Mouse (Mus musculus): ENCODE results near the gene Polr3c.
"Not testable (repeated sequence)": the region's sequence is repeated elsewhere in the genome, so short reads cannot be mapped to it uniquely, and the experiment has no call there.

Gene Polr3c

DNA sequence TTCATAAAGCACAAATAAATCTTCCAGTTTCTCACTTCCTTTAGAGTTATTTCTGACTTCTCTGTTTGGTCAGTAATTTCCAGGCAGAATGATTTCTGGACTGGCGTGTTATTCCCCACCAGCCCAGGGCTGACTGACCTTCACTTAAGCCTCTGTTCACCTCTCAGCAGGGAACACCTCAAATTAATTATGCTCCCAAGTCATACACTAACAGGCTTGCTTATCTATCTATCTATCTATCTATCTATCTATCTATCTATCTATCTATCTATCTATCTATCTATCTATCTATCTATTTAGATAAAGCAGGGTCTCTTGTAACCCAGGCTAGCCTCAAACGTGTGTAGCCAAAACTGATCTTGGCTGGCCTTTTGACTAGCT is 18.8 kb downstream of the Polr3c start:
- in situ Hi-C loops (cut with MboI, MseI), result no loop called here

DNA sequence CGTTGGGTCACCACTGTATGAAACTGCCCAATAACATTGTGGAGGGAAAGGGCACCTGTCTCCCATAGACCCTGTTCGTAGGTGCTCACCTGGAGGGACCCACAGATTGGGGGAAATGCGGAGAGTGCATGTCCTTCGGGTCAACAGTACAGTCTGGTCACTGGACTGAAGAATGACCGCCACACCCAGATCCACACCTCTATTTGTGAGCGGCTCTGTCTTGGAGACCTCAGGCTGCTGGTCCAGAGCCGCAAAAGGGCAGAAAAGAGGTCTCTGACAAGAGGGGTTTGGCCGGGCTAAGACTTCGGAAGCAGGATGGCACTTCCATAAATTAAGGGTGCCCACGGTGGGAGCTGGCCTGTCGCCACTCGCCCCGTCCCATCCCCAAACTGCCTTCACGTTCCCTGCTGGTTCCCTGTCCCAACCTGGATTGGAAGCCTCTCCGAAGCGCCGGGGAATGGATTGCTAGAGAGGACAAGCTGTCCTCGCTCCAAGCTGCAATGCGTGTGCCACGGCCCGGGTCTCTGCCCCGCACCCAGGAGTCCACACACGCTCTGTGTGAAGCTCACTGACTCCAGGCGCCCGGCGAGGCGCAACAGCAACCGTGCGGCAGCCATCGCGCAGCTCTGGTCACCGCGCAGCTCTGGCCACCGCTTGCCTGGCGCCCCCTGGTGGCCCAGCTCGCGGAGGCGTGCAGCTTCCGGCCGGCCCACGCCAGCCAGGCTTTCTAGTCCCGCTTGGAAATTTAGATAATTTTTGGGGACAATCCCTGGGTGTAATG is 19.3 kb downstream of the Polr3c start, which contains the start of gene Nudt17:
Gene Nudt17, minus strand, starts transcription at position 660 of the 781 bp plus-strand sequence.
- in situ Hi-C loops (cut with MboI, MseI), result no loop called here

DNA sequence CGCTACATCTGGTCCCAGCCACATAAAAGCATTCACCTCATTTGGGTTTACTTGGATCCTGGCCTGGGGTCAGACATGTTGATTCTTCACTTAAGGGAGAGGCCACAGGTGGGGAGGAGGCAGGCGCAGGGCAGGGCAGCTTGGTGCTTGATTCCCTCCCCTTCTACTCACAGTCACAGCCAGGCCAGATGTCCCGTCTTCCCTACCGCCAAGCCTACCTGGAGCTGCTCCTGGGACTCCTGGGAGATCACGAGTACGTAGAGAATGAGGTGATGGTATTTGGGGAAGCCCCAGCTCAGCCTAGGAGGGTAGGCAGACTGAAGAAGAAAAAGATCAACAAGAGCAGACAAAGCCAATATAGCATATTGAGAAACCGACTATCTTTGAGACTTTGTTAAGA is 20.4 kb downstream of the Polr3c start:
- in situ Hi-C loops (cut with MboI, MseI), result no loop called here

DNA sequence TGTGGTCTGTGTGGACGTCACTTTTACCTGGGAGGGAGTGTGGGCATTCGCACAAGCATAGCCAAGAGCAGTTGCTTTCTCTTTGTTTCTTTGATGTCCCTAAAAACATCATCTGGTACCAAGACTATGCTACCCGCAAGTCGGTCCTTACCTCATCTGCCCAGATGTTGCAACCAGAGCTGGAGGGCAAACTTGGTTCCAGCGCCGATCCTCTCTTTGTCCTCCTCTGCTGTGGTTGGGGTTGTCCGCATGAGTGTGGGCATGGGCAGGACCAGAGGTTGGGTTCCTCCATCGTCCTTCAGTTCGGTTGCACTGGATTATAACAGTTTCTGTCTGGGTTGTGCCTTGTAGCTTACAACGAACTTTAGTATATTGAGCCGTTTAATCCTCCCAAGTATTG is 21.2 kb downstream of the Polr3c start:
- in situ Hi-C loops (cut with MboI, MseI), result no loop called here

DNA sequence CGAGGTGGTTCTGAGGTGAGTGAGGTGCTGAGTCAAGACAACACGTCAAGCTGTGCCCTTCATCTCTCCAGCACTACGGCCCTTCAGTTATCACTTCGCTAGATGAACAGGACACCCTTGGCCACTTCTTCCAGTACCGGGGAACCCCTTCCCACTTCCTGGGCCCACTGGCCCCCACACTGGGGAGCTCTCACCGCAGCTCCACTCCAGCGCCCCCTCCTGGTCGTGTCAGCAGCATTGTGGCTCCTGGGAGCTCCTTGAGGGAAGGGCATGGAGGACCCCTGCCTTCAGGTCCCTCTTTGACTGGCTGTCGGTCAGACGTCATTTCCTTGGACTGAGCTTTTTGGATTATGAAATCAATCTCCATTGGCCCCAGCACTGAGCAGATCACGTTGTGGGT is 22.6 kb downstream of the Polr3c start:
- in situ Hi-C loops (cut with MboI, MseI), result loop anchor here (5.0 kb wide), 1 partner anchor 58 kb away; no protein-coding TSS in a partner anchor

DNA sequence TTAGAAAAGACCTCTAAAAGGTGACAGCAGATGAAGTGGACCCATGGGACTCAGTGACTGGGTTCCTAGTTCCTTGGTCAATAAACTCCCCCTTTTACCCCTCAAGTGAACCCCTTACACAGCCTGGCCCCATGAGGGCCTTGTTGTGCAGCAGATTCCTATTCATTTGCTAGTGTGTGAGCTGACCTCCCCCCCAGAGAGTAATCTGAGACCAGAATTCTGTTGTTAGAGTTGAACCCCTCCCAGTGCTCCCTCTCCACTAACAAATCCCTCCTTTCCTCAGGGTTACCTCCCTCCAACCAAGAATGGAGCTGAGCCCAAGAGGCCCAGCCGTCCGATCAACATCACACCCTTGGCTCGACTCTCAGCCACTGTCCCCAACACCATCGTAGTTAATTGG is 26.4 kb downstream of the Polr3c start:
- in situ Hi-C loops (cut with MboI, MseI), result loop anchor here (5.0 kb wide), 1 partner anchor 61 kb away; no protein-coding TSS in a partner anchor

DNA sequence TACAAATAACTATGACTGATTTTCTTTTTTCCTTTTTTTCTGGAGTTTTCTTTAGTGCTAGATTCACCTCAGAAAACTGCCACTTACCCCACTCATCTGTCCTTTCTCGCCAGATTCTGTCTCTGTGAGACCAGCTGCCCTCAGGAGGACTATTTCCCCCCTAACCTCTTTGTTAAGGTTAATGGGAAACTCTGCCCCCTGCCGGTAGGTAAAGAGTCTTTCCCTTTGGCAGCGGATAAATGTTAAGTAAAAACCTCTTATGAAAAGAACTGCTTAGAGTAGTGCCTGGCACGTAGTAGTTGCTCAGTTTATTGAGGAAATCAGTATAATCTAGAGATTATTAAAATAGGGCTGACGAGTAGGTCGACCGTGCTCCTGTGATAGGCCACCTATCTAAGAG is 27.1 kb downstream of the Polr3c start:
- in situ Hi-C loops (cut with MboI, MseI), result loop anchor here (5.0 kb wide), 1 partner anchor 62 kb away; no protein-coding TSS in a partner anchor

DNA sequence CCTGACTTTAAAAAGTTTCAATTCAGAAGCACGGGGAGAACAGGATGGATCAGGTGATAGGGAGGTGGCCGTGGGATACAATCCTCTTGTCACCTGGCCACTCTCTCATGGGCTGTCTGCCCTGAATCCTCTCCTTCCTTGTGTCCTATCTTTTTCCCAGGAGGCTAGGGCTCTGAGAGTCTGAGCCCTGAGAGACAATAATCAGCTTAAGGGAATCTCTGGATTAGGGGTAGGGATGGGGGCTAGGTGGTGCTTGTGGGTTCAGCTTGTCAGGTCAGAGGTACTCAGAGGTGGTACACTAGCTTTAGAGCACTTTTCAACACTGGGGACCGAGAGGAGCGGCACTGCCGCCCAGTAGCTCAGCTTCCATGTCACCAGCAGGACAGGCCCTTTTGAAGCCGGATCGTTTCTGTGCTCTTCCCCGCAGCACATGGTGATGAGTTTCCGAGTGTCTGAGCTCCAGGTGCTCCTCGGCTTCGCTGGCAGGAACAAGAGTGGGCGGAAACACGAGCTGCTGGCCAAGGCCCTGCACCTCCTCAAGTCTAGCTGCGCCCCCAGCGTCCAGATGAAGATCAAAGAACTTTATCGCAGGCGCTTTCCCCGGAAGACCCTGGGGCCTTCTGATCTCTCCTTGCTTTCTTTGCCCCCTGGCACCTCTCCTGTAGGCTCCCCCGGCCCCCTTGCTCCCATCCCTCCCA is 28.3 kb downstream of the Polr3c start:
- in situ Hi-C loops (cut with MboI, MseI), result no loop called here

DNA sequence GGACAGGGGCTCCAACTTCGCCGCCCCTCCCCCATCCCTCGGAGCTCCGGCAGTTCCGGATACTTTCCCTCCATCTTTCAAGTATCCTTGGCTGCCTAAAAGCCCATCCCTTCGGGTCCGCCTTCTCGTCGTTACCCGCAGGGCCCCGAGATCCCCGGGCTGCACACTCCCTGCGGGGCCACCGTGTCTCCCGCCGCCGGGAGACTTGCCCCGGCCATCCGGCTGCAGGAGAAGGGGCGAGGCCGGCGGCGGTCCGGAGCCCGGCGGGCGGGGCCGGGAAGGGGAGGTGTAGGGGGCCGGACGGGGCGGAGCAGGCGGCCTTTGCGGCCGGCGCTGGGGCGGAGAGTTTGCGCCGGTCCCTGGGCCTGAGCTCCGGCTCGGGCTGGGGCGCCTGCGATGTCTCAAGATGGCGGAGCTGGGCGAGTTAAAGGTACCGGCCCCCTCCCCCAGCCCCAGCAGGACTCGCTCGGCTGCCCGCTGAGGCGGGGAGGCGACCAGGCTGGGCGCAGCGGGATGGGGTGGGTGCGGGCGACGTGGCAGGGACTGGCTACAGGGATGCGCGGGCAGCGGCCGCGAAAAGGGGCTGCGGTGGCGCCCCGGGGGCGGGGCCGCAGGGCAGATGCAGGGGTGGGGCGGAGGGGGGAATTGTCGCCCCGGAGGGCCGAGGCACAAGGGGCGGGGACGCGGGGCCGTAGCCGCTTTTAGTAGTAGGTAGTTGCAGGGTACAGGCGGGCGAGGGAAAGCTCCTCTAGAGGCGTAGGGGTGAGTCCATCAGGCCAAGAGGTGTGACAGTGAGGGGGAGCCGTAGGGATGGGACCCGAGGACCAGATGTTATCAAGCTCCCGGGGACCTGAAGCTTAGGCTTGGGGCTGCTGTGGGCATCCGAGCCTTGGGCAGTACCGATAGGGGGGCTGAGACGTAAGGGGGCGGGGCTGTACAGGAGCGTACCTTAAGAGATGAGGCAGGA is 30.4 kb downstream of the Polr3c start:
- in situ Hi-C loops (cut with MboI, MseI), result no loop called here

DNA sequence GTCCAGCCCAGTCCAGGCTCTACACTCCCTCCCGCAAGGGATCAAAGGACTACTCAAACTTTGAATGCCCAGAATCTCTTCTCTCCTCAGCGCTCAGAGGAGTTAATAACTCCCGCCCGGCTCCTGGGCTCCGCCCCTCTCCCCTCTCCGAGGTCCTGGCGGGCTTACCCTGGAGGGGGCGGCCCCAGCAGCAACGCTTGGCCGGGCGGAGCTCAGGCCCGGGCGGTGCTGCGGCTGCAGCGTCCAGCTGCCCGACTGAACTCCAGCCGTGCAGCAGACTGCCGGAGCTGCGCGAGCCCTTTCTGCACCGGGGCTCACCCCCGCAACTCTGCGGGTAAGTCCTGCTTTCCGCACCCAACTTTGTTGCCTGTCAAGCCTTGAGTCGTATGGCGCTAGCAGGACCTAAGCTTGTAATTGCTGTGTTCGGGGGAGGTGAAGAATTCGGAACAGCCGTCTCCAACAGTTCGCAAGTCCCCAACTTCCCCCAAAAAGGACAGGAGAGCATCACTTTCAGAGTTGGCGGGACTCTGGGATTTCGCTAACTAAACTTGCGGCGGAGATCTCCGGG is 31.1 kb downstream of the Polr3c start, which contains the start of gene Pias3:
Gene Pias3, plus strand, starts transcription at position 187 of the 568 bp plus-strand sequence.
- in situ Hi-C loops (cut with MboI, MseI), result no loop called here

DNA sequence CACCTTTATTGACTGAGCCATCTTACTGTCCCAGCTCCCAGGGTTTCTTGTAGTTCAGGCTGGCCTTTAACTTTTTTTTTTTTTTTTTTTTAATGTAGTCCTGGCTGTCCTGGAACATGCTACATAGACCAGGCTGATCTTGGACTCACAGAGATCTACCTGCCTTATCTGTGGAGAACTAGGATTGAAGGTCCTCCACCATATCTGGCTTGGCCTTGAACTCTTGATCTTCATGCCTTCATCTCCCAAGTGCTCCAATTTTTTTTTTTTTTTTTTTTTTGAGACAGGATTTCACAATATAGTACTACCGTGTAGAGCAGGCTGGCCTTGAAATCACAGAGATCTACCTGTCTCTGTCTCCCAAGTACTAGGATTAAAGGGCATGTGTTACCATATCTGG is 33.8 kb downstream of the Polr3c start:
- in situ Hi-C loops (cut with MboI, MseI), result no loop called here

DNA sequence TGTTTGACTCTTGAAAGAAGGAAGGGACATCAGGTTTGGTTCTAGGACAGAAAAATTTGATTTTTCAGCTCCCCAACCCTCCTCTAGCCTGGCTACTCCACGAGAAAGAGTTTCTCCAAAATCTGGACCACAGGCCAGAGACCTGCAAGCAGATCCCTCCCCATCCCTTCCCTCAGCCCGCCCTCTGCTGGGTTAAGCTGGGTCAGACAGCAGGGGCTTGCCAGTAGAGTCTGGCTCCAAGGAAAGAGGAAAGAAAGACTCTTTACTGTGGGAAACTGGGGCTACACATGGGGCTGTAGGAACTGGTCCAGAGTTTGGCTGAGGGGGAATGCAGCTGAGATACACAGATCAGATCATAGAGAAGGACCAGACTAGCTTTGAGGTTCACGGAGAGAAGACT is 34.9 kb downstream of the Polr3c start:
- in situ Hi-C loops (cut with MboI, MseI), result no loop called here

DNA sequence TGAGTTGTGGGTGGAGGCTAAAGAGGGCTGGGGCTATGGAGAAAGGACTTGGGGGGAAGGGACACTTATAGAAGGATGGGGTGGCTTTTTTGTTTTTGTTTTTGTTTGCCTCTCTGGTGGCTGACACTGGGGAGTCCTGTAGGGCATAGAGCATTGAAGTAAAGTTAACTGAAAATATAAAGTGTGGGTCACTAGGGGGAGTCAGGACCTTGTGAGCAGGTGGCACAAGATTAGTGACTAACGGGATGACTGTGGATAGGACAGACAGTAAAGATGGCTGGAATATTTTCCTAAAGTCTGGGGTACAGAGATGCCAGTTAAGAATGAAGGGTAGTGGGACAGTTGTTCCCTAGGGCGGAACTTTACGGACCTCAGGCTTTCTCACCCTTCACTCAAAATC is 37.1 kb downstream of the Polr3c start:
- in situ Hi-C loops (cut with MboI, MseI), result no loop called here

DNA sequence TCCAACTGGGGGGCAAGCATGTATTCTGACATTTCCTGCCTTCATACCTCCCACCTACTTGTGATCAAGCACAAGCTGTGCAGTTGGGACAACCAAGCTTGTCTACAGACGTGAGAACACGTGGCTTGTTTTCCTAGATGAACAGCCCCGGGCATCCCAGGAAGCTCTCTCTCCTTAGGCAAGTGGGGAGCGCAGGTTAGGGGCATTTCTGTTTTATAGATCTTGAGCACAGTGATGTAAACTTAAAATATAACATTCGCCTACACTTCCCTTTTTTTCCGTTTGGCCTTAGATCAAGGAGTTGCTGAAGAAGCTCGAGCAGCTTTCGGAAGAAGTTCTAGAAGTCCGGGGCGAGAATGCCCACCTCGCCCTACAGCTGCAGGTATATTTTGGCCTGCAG is 38.6 kb downstream of the Polr3c start:
- in situ Hi-C loops (cut with MboI, MseI), result no loop called here

DNA sequence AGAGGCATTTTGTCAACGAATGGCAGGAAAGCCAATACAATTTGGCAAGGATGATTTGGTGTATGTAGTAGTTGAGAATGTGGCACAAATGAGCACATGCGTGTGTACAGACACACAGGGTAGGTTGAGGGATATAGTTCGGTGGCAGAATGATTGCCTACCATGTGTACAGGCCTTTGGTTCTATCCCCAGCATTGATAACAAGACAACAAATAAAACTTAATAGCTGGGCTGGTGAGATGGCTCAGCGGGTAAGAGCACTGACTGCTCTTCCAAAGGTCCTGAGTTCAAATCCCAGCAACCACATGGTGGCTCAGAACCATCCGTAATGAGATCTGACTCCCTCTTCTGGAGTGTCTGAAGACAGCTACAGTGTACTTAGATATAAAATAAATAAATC is 41.4 kb downstream of the Polr3c start:
- in situ Hi-C loops (cut with MboI, MseI), result not testable (repeated sequence)

DNA sequence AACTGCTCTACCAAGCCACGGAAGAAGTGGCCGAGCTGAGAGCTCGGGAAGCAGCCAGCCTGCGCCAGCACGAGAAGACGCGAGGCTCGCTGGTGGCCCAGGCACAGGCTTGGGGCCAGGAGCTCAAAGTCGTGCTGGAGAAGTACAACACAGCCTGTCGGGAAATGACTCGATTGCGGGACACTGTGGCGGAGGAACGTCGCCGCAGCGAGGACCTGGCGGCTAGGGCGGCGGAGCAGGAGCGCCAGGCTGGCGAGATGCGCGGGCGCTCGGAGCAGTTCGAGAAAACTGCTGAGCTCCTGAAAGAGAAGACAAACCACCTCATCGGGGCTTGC is 42.6 kb downstream of the Polr3c start:
- in situ Hi-C loops (cut with MboI, MseI), result no loop called here

DNA sequence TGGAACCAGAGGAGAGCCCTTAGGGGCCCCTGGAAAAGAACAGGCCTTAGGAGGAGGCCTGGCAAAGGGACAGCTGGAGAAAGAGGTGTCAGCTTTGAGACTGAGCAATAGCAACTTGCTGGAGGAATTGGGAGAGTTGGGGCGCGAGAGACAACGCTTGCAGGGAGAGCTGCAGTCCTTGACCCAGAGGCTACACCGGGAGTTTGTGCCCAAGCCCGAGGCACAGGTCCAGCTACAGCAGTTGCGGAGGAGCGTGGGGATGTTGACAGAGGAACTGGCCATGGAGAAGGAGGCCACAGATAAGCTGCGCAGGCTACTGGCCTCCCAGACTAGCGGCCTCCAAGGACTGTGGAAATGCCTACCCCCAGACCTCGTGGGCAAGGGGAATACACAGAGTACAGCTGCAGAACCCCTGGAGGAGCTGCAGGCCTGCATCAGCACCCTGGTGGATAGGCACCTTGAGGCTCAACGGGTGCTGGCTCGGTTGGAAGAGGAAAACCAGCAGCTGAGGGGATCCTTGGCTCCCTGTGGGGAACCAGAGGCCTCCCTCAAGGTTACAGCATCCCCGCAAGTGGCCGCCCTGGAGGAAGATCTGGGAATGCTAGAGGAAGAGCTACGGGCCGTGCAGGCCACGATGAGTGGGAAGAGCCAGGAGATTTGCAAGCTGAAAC is 43.1 kb downstream of the Polr3c start:
- in situ Hi-C loops (cut with MboI, MseI), result no loop called here

DNA sequence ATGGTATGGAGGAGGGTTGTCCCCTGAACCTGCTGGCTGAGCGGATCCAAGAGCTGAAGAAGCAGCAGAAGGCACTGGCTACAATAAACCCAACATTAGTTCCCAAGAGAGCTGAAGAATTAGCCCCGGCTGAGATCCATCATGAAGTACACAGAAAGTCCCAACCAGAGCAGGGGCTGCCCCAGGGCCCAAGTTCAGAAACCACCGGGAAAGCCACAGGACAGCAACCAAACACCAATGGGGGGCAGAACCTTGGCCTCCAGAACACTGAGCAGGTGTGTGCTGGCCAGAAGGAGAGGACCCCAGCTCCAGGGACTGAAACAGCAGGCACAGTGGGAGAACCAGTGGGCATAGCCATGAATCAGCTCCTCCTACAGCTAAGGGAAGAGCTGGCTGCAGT is 43.9 kb downstream of the Polr3c start:
- in situ Hi-C loops (cut with MboI, MseI), result no loop called here

DNA sequence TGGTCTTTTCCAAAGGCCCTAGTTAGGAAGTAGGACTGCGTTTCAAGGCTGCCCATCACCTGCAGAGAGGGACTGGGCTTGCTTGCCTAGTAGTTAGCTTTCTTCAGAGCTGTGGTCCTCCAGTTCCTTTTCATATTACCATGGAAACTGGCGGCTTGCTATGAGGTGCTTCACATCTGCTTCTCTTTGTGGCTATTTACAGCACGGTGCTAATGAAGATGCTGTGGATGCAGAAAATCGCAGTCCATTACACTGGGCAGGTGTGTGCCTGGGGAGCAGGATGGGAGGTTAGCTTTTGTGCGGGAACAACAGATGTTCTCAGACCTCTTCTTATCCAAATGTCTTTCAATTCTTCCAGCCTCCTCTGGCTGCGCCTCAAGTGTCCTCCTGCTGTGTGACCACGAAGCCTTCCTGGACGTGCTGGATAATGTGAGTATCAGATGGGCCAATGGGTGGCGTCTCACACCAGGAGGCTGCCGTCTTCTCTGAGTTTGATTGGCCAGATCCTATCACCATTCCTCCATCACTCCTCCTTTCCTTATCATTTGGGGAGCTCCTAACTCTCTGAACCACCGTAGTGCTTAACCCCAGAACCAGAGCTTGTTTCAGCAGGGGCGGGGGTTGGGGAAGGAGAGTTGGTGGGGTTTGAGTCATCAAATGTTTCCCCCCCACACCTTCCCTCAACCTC is 47.0 kb downstream of the Polr3c start:
- in situ Hi-C loops (cut with MboI, MseI), result no loop called here

DNA sequence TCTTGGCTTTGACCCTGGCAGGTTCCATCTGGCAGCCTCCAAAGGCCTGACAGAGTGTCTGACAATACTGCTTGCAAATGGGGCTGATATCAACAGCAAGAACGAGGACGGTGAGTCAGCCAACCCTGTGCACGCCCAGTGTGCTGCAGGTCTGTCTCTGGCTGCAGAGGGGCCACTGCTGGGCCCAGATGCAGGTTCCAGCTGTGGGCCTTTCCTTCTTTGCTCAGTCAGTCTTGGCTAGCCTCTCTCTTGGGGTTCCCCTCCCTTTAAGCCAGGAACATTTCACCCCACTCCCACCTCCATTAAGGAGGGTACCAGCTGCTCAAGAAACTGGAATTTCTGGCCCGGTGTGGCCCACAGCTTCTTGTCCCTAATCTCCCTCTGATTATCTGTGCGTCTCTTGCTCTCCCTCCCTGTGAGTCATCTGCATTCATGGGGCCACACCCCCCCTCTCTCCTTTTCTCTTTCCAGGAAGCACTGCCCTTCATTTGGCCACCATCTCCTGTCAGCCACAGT is 48.2 kb downstream of the Polr3c start:
- in situ Hi-C loops (cut with MboI, MseI), result no loop called here

Measured in T-helper 1 cell (primary cell).